Mouse (Mus musculus) small intestine, adult 2 months (tissue): ENCODE results near the gene Phrf1. TPM values are rescaled to one million over a fixed set of nuclear protein-coding genes. Genes with fewer than 3 reads are reported as not detected.

Experiments used
- H3K27ac ChIP-seq: fragments of 200-500 bp; 2 replicates; pipeline ENCODE4 v1.5.1; 2012; ENCODE audit warnings: low read depth, low read length, control low read depth, inconsistent platforms; ENCODE audit not compliant: insufficient read depth
- H3K27me3 ChIP-seq: fragments of 200-500 bp; 2 replicates; pipeline ENCODE4 v1.6.1; 2012; ENCODE audit warnings: mild to moderate bottlenecking, moderate library complexity, low read length, inconsistent platforms; ENCODE audit not compliant: control insufficient read depth, insufficient read depth
- H3K36me3 ChIP-seq: fragments of 200-500 bp; 2 replicates; pipeline ENCODE4 v1.6.1; 2012; ENCODE audit warnings: mild to moderate bottlenecking, low read length, control low read depth, inconsistent platforms; ENCODE audit not compliant: control insufficient read depth, insufficient read depth
- H3K4me1 ChIP-seq: fragments of 200-500 bp; 2 replicates; pipeline ENCODE4 v1.6.1; 2012; ENCODE audit warnings: low read length, inconsistent platforms, mixed read lengths; ENCODE audit not compliant: control insufficient read depth, insufficient read depth, insufficient read length
- H3K4me3 ChIP-seq: fragments of 200-500 bp; 2 replicates; pipeline ENCODE4 v1.5.1; 2012; ENCODE audit warnings: low read depth, mild to moderate bottlenecking, control low read depth, inconsistent platforms, low read length, moderate library complexity
- CTCF ChIP-seq: fragments of 200-500 bp; IDR thresholded peaks from 2 replicates; pipeline ENCODE4 v1.5.1; 2012; ENCODE audit warnings: low read depth, mild to moderate bottlenecking, control low read depth, inconsistent platforms, low read length, moderate library complexity, mixed read lengths; ENCODE audit not compliant: insufficient replicate concordance, insufficient read length; ENCODE audit errors: extremely low read depth
- POLR2A ChIP-seq: fragments of 200-500 bp; IDR thresholded peaks from 2 replicates; pipeline ENCODE4 v1.6.1; 2012; ENCODE audit warnings: low read depth, mild to moderate bottlenecking, control low read depth, inconsistent platforms, low read length, moderate library complexity
- WGBS: fragments of 180-500 bp; shearing (Covaris S2); methylation state at CpG from one replicate; pipeline ENCODE4 v1.1.7; 2018; 5-methylcytosine and 5-hydroxymethylcytosine counted together
- polyA plus RNA-seq: library from polyadenylated mRNA; depleted of rRNA; stranded (reverse); fragments of >200 nt; gene quantifications from 2 replicates; pipeline ENCODE4 v1.2.3, GENCODE M21; 2012

Gene Phrf1
- polyA plus RNA-seq, 1 experiment = 34.2 TPM

DNA sequence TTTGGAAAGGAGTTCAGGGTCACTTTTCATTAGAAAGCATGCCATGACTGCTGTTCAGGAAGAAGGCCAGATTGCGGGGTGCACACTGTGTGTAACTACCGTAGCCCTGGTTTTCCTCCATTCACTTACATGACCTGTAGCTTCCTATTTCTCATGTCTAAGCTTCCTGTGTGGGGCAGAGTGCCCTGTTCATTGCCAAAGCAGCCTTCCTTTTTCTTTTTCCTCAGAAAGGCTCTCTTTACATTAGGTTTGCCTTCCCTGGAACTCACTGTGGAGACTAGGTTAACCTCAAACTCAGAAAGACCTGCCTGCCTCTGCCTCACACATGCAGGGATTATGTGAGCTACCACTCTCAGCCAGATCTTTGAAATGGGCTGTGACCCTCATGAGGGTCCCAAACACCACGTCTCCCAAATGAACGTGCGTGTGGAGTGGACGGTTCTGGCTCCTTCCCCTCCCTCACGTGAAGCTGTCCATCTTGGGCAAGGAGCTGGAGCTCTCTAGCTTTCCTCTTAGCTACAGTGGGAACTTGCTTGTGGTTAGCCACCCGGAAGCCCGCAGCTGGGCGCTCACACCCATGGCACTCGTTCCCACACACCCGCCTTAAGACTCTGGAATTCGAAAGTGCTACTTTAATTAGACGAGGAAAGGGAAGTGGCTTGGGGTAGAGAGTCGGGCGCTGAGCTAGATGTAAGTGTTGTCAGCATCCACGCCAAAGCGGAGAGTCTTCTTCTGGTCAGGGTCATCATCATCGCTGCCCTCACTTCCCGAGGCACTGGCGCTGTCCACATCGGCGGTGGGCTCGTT lies 40.1 kb downstream of the Phrf1 start:
- H3K27ac ChIP-seq = no peak overlapping the region; the same call in 1 of the 2 replicates
- H3K27me3 ChIP-seq = no peaks in the 10 kb centered on the region
- TF ChIP-seq CTCF (no peak), POLR2A (no peak)
- H3K4me3 ChIP-seq = peak overlapping the region; percentile 40
- 65% methylated on average over 24 of the region's 24 CpGs for WGBS
- peaks cover 53% of the 10 kb centered on the region for H3K36me3 ChIP-seq
- peaks cover 27% of the 10 kb centered on the region for H3K4me1 ChIP-seq

DNA sequence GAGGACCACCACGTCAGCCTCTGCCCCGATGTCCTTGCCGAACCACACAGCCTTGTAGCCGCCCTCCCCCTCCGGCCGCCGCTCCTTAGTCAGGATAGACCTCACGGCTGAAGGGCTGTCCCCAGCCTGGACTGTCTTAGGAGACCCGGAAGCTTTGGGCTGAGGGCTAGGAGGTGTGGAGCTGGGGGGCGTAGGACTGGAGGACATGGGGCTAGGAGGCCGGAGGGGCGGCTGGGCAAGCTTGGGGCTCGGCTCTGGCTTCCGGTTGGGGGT lies 40.6 kb downstream of the Phrf1 start:
- WGBS = 69% methylated on average over 14 of the region's 14 CpGs
- Histone ChIP-seq H3K27ac (no peak overlapping the region), H3K27me3 (no peaks in the 10 kb centered on the region), H3K36me3 (peaks cover 53% of the 10 kb centered on the region), H3K4me1 (peaks cover 29% of the 10 kb centered on the region), H3K4me3 (peak overlapping the region; percentile 40)
- no peak for TF ChIP-seq POLR2A
- no peak for TF ChIP-seq CTCF

DNA sequence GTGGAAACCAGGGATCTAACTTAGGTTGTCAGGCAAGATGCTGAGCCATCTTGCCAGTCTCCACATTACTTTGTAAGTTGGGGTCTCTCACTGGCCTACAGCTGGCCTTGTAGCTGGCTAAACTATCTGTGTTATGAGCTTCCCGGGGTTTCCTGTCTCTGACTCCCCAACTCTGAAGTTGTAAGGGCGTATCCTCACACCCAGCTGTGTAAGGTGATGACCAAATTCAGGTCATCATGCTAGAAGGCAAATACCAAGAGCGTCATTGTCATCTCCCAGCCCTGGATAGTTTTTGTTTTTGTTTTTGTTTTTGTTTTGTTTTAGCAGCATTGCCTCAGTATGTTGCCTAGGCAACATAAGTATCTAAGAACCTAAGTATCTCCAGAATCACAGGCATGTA lies 42.0 kb downstream of the Phrf1 start:
- H3K36me3 ChIP-seq = peaks cover 61% of the 10 kb centered on the region
- 84% methylated on average over 3 of the region's 3 CpGs for WGBS
- H3K27ac ChIP-seq = no peak overlapping the region
- TF ChIP-seq CTCF = no peak
- no peak for TF ChIP-seq POLR2A
- H3K4me1 ChIP-seq = peaks cover 18% of the 10 kb centered on the region
- no peaks in the 10 kb centered on the region for H3K27me3 ChIP-seq
- no peak overlapping the region for H3K4me3 ChIP-seq

DNA sequence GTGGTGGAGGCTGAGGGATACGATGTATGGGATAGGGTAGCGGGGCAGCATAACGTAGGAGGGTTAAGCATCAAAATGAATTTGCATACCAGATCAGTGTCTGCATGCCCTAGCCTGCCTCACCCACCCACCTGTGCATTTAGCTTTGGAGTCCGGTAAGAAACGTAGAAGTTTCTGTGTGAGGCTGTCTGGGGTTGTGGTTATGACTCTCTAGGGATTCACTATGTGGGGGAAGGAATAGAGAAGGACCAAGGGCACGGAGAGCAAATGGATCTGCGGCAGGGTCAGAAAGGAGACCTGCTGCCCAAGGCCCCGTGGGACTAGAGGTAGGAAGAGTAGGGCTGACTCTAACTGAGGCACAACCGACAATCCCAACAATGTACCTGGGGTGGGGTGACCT lies 46.8 kb downstream of the Phrf1 start:
- Histone ChIP-seq H3K27ac (peak overlapping the region; percentile 95), H3K4me1 (peaks cover 26% of the 10 kb centered on the region), H3K4me3 (peak overlapping the region; percentile 79), H3K27me3 (no peaks in the 10 kb centered on the region), H3K36me3 (peaks cover 44% of the 10 kb centered on the region)
- WGBS = 80% methylated on average over 9 of the region's 9 CpGs
- TF ChIP-seq CTCF (no peak), POLR2A (no peak)

DNA sequence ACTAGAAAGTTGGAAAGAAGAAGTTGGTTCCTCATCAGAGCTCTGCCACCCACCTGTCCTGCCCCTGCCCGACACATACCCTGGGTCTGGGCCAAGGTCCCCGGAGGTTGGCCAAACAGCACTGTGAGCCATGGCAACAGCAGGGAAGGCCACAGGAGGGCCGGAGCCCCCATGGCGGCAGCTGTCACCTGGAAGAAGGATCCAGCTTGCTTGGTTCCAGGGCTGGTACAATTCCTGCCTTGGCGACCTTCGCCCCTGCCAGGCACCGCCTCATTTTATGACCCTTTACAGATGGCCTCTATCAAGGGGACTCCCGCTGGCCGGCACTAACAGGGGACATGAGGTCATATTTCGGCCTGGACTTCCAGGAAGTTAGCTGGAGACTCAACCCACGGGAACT lies 48.0 kb downstream of the Phrf1 start, which contains the start of gene Cdhr5:
Gene Cdhr5, minus strand, starts transcription at position 241 of the 400 bp plus-strand sequence.
- peaks cover 26% of the 10 kb centered on the region for H3K4me1 ChIP-seq
- peak within 1 kb of the TSS; percentile 95 for H3K27ac ChIP-seq
- 22% methylated on average over 11 of the region's 11 CpGs for WGBS
- H3K4me3 ChIP-seq = peak within 1 kb of the TSS; percentile 79
- no peaks in the 10 kb centered on the region for H3K27me3 ChIP-seq
- peak; percentile 88 for TF ChIP-seq POLR2A
- TF ChIP-seq CTCF = no peak
- H3K36me3 ChIP-seq = peaks cover 37% of the 10 kb centered on the region

DNA sequence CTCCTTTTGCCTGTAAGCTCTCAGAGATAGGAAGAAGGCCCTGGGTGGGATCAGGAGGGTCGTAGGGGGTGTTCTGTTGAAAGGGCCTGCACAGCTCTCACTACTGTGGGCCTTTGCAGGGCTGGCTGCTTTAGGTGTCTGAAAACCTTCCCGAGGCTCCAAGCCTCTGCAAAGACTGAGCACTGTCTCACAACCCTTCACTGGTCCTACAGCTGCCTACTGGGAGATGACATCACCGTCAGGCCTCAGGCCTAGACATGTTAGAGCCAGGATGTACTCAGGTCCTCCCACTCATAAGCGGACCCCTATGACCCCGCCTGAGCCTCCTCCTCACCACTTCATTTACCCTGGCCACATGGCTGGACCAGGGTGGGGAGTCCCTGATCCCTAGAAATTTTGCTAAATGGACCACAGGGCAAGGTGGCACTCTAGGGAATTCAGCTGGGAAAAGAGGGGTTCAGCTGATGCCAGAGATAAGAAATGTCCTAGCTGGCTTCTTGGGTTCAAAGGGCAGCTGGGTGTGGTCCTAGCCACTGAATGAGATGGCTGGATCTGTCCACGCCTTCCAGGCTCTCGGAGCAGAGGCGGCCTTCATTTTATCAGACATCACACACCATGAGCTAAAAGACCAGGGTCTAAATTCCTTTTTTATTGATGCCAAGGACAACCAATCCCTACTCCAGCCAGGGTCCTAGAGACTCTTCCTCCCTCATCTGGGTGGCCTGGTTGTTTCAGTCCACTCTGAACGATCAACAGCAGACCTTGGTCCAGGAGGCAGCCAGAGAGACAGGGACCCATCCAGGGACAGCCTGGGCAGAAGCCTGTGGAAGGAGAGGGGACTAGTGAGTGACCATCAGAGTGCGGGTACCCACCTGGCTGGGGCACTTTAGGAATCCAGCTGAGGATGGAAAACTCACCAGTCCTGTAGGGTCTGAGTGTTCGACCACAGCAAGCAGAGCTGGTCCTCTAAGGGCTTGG lies 49.4 kb downstream of the Phrf1 start:
- WGBS = 43% methylated on average over 11 of the region's 11 CpGs
- Histone ChIP-seq H3K27ac (peak overlapping the region; percentile 96), H3K36me3 (peaks cover 23% of the 10 kb centered on the region), H3K4me3 (peak overlapping the region; percentile 59), H3K4me1 (peaks cover 26% of the 10 kb centered on the region), H3K27me3 (no peaks in the 10 kb centered on the region)
- TF ChIP-seq CTCF = no peak
- peak; percentile 65 for TF ChIP-seq POLR2A
